Mouse (Mus musculus) c-Kit-negative CD71-positive TER-119-positive erythroid progenitor cells, embryonic 14.5 days (primary cell): ENCODE results near the gene Agtpbp1.
"Not testable (repeated sequence)": the region's sequence is repeated elsewhere in the genome, so short reads cannot be mapped to it uniquely, and the experiment has no call there.

Experiments
- DNase-seq: peaks from one replicate; pipeline ENCODE4 v3.0.0-alpha.2; 2013; ENCODE audit warnings: low read depth, low spot score

Agtpbp1 gene

DNA sequence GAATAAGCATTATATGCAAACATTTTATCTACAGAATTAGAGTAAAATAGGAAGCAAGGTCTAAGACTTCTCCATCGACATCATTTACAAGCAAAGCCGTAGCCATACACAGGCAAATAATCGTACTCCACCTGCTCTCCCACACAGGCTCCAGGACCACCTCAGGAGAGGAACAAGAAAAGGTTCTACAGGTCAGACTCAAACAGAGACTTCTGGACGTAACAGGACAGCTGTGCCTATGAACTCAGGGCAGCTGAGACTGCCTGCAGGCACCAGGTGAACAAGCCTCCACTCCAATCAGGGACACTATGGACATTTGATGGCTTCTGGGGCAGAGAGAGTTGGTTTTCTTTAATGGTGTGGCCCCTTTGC, 103.6 kb downstream of the Agtpbp1 start:
- DNase-seq: no peak

DNA sequence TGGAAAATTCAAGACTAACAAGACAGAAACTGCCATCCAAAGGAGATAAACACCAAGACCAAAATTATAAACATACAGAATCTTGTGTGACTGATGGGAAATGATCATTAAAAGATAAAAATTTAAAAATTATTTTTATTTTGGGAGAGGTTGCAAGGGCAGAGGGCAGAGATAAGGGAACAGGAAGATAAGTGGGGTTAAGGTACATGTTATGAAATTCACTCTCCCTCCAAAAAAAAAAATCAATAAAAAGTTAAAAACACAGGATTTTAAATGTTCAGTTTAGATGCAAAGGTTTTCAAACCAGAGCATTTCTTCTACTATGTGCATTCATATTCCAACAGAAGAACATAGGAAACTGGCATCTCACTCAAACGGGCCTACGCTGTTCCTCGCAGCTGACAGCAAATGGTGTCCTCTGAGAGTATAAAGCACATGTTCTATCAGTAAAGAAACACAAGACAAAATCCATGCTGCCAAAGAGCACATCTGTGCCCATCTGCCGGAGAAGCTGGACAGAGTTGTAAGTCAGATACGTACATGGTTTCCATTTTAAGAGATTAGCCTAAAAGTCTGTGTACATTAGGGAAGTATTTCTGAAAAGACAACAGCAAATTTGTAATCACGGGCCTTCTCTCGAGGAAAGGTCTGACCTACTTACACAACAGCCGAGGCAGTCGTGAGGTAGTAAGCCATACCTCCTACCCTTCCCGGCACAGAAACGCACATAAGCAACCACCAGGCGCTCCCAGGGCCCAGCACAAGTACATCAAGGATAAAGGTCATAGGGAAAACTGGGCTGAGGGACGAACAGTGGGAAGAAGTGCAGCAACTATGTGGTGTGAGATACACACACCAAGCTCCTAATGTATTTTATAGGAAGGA, 104.2 kb downstream of the Agtpbp1 start:
- no peak for DNase-seq

DNA sequence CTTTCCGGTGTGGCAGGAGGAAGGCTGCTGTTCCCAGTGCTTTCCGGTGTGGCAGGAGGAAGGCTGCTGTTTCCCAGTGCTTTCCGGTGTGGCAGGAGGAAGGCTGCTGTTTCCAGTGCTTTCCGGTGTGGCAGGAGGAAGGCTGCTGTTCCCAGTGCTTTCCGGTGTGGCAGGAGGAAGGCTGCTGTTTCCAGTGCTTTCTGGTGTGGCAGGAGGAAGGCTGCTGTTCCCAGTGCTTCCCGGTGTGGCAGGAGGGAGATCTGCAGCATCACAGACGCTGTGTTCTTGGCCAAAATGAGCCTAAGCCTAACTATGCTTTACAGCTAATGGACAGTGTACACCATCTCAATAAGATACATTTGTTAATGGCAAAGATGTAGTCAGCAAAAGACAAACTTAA, 107.1 kb downstream of the Agtpbp1 start:
- not testable (repeated sequence) for DNase-seq

DNA sequence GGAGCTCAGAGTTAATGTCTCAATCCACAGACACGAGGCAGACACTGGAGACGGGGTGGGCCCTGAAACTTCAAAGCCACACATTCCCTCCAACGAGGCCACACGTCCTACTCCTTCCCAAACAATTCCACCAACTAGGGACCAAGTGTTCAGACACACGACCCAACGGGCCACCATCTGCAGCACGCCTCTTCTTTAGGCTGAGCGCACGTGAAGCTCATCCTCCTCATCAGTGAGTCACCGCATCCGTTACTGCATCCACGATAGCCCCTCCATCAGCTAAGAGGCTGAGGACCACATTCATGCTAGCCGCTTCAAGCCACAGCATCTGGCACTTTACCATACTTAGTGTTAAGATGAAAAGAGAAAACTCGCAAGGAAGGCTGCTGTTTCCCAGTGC, 107.6 kb downstream of the Agtpbp1 start:
- no peak for DNase-seq

DNA sequence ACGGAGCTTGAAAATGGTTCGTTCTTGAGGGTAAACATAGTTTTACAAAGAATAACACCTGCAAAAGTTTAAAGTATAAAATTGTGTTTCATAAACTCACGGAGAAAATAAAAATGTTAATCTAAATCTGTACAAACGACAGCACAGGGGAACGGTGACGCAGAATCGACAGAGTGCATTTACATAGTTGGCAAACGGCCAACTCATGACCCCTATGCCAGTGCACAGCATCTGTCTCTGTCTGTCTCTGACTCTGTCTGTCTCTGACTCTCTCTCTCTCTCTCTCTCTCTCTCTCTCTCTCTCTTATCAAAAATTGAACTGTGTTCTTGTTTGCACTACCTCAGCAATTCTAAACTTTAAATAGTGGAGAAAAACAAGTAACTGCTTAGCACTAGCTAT, 110.1 kb downstream of the Agtpbp1 start:
- no peak for DNase-seq

DNA sequence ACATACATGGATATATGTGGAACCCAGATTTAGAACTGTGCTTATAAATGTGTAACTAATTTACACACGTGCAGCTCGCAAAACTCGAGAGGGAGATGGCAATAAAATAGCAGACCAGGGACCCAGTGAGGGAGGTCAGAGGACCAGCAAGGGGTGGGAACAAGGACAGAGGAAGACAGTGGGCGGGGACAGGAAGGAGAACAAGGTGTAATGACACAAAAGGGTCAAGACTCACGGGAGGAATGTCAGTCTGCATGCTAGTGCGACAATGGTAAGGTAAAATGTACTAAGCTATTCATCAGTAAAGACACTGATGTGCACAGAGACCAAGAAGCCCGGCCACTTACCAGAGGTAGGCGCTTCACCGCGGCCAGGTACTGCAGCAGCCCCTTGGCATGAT, 111.7 kb downstream of the Agtpbp1 start:
- DNase-seq: no peak

DNA sequence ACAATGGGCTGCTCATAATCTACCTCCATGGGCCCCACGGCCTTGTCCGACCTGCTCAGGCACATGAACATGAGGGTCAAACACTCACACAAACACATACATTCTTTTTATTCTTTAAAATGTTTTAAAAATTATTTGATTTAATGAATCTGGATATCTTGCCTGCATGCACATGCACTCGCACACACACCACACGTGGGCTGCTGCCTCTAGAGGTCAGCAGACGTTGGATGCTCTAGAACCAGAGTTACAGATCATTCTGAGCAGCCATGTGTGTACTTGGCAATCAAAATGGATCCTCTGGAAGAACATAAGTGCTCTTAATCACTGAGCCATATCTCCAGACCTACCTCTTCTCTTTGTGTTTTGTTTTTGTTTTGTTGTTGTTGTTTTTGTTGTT, 112.8 kb downstream of the Agtpbp1 start:
- no peak for DNase-seq

DNA sequence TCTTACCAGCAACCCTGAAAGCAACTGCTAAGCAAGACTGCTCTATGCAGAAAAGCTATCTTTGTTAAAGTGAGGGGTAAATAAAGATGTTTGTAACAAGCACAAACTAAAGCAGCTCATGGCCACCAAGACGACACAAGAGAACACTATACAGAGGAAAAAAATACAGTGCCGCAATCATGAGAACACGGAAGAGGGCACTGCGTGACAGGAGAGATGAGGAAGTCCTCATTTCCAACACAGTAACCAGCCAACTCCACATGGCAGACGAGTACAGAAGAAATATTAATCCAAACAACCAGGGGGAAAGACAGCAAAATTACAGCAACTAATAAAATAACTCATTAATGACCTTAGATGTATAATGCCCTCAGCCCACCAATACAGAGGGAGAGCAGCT, 115.3 kb downstream of the Agtpbp1 start:
- DNase-seq: no peak

DNA sequence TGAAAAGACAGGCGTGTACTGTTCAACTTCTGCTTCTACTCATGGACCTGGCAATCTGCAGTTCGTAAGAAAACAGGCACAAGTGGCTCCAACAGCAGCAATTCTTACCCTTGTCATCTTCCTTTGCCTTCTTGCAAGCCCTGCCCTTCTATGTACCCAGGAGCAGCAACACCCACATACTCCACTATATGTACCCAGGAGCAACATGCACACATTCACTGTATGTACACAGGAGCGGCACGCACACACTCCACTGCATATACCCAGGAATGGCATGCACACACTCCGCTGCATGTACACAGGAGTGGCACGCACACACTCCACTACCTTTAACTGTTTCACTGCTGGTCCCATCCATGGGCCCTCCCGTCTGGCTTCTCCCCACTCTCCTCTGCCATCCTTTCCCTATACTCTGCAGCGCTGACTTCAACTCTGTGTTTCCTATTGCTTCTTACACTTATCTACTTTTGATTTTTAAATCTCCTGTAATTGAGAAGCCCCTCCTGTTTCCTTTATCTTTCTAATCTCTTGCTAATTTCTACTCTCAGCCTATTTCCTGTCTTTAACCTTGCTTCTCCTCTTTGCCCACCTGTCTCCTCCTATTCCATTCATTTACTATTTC, 116.7 kb downstream of the Agtpbp1 start:
- no peak for DNase-seq

DNA sequence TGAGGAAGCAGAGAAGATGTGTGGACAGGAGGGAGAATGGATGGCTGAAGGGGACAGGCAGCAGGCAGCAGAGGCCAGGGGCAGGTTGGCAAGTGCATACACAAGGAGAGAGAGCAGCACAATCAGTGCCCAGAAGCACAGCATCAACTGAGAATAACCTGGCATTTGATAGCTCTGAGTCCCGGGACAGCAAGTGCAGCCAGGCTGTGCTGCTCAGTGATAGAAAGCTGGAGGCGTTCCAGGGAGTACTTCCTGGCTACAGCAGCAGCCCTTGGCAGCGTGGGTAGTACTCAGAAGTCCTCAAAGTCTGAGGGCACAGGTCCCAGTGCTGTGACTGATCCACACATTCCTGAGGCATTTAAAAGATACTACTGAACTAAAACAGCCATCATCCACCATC, 117.4 kb downstream of the Agtpbp1 start:
- DNase-seq: no peak

DNA sequence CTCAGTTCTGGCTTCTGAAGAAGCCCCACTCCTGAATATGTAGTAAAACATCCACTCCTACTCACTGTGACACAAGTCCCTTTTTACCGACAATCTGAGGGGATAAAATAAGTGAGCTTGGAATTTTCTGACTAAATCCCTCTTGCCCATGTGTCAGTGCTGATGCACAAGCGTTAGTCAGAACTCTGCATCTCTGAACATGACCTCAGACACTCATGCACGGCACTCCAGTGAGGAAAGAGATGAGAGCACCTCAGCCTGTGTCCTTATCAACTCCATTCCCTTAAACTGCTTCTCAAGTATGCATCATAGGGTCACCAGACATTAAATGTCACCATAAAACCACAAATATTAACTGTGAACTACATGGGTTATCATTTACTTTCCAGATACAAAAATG, 124.1 kb downstream of the Agtpbp1 start:
- DNase-seq: no peak

DNA sequence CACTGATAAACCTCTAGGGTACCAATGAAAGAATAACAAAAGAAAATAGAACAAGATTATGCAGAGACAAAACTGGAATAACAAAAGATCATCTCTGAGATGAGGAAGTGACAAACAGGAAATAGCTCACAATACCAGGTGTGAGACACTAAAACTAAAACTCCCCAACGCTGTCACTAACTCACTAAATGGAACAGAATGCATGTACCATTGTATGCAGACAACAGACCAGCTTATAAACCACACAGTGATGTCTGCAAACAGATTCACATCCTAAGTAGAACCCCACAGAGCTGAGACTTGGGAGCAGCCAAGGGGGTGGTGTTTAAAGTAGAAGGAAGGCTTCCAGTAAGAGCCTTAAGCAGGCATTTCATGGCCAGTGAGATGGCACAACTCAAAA, 128.8 kb downstream of the Agtpbp1 start:
- DNase-seq: no peak

DNA sequence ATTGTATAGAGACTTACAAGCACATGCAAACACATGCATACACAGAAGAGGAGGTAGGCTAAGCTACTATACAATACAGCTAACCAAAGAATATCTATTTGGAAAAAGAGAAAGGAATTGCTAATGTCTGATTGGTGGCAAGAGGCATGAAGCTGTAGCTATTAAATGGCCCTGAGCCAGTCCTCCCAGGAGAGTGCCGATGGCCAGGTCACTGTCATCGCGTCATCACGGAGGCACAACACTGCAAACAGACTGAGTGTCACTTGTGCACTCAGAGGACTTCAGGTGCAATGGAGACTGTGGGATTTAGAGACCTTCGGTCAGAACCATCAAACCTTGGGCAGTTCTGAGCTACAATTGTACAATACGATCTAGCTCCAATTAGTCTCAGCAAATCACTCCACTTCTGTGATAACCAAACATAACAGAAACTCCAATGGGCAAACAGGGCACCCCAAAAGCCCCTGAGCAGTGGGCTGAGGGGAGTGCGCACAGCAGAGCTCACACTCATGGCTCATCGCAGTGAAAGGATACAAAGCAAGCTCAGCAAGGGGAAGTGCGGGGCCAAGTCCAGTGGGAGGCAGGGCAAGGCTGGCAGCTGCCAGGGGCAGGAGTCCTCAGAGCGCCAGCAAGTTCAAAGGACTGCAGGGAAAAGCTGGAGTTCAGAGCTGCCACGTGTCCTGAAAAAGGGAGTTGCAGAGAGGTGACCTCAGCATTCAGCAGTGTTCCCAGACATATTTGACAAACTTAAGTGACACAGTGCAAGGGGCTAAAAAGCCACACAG, 130.8 kb downstream of the Agtpbp1 start:
- DNase-seq: no peak

DNA sequence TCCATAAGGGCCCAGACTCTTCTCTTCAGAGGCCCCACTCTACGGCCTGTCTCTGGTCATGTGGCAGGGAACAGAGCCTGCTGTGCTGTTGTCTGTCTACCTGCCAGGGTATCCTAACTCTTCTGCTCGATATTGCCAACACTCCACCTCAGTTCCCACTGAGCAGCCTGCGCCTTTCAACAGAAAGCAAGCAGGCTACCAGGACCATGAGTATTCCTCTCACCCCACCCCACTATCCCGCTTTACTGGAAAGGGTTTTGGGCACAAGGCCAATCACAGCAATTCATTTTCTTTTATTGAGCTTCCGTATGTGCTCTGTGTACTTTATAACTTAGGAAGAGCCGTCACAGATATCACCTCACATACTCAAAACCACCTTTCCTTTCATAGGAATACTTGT, 131.4 kb downstream of the Agtpbp1 start:
- DNase-seq: no peak

DNA sequence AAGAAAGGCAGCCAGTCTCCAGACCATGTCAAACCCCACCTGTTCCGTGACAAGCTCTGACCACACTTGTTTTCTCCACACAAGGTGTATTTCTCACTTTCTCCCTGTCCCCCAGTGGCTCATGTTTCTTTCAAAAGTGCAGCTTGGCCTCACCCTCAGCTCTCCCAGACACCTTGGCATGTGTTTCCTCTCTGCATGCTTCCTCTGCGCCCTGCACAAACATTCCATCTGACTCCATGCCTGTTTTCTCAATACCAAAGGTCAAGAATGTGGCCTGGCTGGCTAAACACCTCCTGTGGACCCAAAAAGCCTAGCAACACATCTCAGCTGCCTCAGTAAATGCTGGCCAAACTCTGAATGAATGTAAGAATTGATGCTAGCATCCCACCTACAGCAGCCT, 132.0 kb downstream of the Agtpbp1 start:
- no peak for DNase-seq

DNA sequence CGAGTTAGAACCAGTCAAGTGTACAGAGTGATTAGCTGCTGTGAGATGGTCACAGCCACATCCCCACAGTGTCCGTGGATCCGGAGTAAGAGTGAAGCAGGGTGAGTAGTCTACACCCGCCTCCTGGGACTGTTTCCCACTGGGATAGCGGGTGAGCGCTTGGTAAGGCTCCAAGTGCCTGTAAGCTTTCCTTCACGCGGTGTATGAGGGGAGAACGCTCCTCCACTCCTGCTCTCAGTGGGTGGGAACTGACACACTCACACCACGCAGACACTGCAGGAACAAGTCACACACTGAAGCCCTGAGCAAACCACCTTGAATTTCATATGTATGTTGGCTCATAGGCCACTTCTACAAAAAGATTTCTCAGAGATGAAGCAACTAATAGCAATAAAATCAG, 134.2 kb downstream of the Agtpbp1 start:
- DNase-seq: no peak

DNA sequence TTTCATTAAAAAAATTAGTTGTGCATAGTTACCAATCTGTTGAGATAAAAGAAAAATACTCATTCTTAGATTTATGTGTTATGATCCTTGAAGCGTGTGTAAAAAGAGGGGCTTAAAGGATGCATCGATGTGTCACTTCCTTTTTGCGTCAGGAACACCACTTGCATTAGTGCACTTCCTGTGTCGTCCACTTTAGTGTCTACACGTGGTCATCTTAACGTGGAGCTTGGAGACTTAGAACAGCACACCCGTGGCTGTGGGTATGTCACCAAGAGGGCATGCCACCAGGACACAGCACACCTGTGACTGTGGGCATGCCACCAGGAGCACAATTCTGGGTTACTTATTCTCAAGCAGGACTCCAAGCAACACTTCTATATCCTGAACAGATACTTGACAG, 137.9 kb downstream of the Agtpbp1 start:
- DNase-seq: no peak

DNA sequence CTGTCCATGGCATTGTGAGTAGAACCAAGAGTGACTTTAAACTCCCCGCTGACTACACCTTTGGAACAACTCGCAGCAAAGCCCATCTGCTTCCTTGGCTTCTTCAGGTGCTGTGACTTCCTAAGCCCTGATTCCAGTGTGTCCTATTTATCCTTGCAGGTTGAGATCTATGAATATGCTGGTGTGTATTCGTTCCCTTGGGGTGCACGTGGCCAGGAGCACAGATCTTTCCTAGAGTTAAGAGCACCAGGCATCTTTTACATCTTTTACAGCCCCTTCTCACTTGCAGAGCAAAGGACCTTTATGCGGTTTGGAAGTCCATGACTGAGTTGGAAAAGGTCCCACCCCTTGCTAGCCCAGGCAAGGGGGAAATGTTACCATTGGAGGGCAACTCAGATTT, 139.8 kb downstream of the Agtpbp1 start:
- DNase-seq: no peak

DNA sequence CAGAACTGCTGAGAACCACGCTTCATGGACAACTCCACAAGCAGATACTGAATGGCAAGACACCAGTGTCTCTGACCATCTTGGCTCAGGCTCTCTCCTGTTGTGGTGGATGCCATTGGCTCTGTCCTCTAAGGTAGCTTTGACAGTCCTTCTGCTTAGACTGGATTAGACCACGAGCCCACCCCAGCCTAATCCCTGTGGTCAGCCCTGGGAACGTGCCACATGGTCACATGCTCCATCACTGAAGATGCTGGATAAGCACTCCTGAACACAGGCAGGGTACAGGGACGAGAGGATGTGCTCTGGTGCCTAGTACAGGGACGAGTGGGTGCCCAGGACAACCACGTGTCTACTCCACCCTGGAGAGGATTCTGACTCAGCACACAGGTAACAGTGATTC, 140.7 kb downstream of the Agtpbp1 start:
- no peak for DNase-seq

DNA sequence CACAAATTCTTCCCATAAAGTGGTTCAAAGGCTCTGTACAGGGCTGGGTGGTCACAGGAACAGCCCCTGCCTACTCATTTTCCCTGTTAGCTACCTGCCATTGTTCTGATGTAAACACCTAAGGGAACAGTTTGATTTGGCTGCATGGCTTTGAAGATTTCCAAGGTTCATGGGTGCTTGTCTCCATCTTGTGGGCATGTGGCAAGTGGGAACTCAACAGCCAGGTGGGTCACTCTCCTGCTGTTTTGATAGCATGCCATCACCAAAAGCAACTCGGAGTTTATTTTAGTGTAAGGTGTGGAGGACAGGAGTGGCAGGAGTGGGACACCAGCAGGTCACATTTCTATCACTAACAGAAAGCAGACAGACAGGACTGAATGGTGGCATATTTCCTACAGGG, 145.3 kb downstream of the Agtpbp1 start:
- no peak for DNase-seq

DNA sequence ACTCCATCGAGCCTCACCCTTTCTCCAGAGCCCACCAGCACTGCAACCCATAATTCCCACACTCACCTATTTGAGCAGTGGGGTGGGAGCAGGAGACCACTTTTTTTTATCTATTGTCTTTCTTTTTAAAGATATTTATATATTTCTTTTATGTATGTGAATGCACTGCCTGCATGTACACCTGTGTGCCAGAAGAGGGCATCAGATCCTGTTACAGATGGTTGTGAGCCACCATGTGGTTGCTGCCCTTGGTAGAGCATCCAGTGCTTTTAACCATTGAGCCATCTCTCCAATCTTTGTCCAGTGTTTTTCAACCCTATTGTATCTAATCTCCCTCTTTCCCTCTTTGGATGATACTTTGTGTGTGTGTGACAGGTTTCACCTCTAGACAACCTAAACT, 150.5 kb downstream of the Agtpbp1 start:
- no peak for DNase-seq

DNA sequence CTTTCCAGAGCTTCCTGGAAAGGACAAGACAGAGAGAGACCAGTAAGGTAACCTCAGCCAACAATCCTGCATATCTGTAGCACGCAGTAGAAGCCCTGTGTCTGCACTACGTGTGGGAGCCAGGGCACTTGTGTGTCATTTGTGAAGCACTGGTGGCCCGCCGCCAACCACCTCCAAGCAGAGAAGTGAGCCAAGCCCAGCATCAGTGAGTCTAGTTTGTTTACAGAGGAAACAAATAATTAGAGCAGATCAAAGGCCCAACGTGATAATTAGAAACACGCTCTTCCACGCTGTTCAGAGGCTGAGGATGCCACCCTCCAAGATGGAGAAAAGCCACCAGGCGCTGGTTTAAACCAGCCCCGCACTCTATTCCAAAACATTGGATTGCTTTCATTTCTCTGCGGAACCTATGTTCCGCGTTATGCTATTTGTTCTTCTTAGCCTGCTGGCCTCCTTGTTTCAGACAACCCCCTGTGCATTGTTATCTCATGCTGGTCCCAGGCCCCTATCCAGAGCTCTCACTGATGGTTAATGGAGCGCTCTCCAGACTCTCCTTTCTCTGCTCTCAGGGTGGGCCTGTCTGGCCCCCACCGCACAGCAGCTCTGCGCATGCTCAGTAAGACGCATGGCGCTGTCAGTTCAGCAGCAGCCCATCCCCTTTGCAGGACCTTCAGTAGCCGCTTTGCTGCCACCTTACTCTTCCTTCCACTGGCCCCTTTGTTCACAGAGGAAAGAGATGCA, 153.7 kb downstream of the Agtpbp1 start:
- no peak for DNase-seq
